Mouse (Mus musculus): ENCODE results near the gene A930017K11Rik. TPM values are rescaled to one million over a fixed set of nuclear protein-coding genes. Genes with fewer than 3 reads are reported as not detected.

A930017K11Rik gene
- polyA plus RNA-seq, 1 experiment from 2014 or later: 0.16 TPM

DNA sequence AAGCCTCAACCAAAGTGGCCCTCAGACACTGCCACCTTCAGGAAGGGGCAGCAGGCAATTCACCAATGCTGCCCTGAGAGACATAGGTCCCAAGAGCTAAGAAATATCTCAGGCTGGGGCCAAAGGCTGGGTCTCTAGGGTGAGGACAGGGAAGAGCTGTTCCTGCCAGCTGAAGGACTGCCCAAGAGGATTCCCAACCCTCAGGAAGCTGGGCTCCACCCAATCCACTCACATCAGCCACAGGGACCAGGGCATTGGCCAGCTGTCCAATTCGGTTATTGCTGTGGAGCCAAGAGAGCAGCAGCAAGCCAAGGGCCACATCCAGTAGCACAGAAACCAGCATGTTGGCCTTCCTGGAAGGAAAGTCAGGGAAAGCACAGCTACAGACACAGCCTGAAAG is 17.8 kb downstream of the A930017K11Rik start:
- Histone ChIP-seq H3K9ac (no peak overlapping the region), H3K27ac (ENCODE audit: low read depth) (no peak overlapping the region), H3K4me1 (ENCODE audit: insufficient read depth) (no peaks in the 10 kb centered on the region), H3K27me3 (ENCODE audit: insufficient read depth, low read length) (no peaks in the 10 kb centered on the region), H3K36me3 (ENCODE audit: insufficient read depth) (peaks cover 83% of the 10 kb centered on the region), H3K9me3 (ENCODE audit: low read depth, low read length) (no peaks in the 10 kb centered on the region), H3K4me3 (ENCODE audit: low read depth, low read length) (no peak overlapping the region), H3K4me2 (no peak overlapping the region)
- TF ChIP-seq CTCF (IDR thresholded peaks at IDR 0.05; ENCODE audit: low read depth): no peak
- ATAC-seq (ENCODE audit: insufficient read depth) (no peak), DNase-seq (no peak)
- WGBS: 90% methylated on average over 1 of the region's 1 CpGs

DNA sequence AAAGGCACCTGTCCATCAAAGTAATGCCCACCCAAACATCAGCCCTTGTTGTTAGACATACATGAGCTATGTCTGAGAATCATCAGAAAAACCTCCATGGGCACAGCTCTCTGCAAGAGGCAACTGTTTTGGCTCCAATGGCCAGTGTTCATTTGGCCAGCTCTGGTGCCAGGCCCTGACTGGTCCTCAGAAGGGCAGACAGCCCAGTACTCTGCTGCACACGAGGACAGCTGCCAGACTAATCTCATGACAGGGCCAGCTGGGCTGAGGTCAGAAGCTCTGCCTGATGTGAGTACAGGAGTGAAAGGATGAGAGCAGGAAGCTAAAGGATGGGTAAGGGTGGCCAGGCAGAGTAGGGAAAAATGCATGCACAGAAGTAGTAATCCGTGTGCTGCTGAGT is 27.0 kb downstream of the A930017K11Rik start:
- DNase-seq: no peak
- Histone ChIP-seq H3K36me3 (ENCODE audit: insufficient read depth) (peaks cover 40% of the 10 kb centered on the region), H3K9me3 (ENCODE audit: low read depth, low read length) (no peaks in the 10 kb centered on the region), H3K4me1 (ENCODE audit: insufficient read depth) (no peaks in the 10 kb centered on the region), H3K27me3 (ENCODE audit: insufficient read depth, low read length) (no peaks in the 10 kb centered on the region), H3K9ac (no peak overlapping the region), H3K4me2 (no peak overlapping the region), H3K27ac (ENCODE audit: low read depth) (no peak overlapping the region), H3K4me3 (ENCODE audit: low read depth, low read length) (no peak overlapping the region)
- WGBS: 78% methylated on average over 2 of the region's 2 CpGs
- ATAC-seq (ENCODE audit: insufficient read depth): no peak
- TF ChIP-seq CTCF (IDR thresholded peaks at IDR 0.05; ENCODE audit: low read depth): no peak

- ATAC-seq (ENCODE audit: insufficient read depth) (no peak), DNase-seq (peak; percentile 21)
- Histone ChIP-seq H3K27ac (ENCODE audit: low read depth) (no peak overlapping the region), H3K27me3 (ENCODE audit: insufficient read depth, low read length) (no peaks in the 10 kb centered on the region), H3K4me2 (no peak overlapping the region), H3K36me3 (ENCODE audit: insufficient read depth) (peaks cover 14% of the 10 kb centered on the region), H3K4me3 (ENCODE audit: low read depth, low read length) (no peak overlapping the region), H3K9me3 (ENCODE audit: low read depth, low read length) (no peaks in the 10 kb centered on the region), H3K9ac (no peak overlapping the region), H3K4me1 (ENCODE audit: insufficient read depth) (peaks cover 10% of the 10 kb centered on the region; the same call in 1 of the 2 replicates)
- TF ChIP-seq CTCF (IDR thresholded peaks at IDR 0.05; ENCODE audit: low read depth): no peak
- 62% methylated on average over 5 of the region's 5 CpGs for WGBS
Measured at GRCm38 (mm10) chr17:25922120-25922519, 30.2 kb downstream of the A930017K11Rik start.

DNA sequence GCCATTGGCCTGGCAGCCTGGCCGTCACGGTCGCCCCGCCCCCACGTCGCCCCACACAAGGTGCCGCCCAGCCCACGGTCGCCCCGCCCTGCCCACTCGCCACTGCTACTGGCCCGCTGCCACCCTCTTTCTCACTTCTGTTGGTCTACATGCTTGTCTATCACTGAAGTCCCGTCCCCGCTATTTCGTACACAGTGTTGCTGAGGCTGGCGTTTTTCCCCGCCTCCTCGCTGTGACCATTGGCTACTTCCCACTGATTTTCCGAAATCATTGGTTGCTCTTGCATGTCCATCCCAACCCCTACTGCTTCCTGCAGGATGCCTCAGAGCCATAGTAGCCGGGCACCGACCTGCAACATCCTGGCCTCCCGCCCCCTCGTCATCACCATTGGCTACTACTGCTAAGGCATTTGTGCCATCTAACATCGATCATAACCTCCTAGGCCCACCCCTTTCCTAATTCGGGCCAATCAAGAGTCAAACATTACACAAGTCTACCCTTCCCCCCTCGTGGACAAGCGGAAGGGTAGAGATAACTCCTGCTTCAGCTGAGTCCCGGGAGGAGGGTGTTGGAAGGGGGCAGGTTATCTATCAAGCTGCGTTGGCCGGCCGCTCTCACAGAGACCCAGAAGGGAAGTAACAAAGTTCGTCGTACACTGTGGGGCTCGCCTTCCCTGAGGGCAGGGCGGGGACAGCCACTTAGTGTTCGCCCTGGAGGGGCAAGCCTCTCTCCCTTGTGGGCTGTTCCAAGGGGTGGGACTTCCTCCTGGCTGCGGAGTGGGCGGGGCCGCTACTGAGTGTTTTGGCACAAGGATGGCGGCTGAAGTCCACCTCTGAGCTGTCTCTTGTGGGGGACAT is 32.4 kb downstream of the A930017K11Rik start:
- peak overlapping the region; percentile 97 for H3K4me3 ChIP-seq (ENCODE audit: low read depth, low read length)
- peak overlapping the region; percentile 75 for H3K27ac ChIP-seq (ENCODE audit: low read depth)
- H3K9me3 ChIP-seq (ENCODE audit: low read depth, low read length): no peaks in the 10 kb centered on the region
- peak overlapping the region; percentile 77 for H3K9ac ChIP-seq
- peak; percentile 99 for ATAC-seq (ENCODE audit: insufficient read depth)
- no peaks in the 10 kb centered on the region for H3K27me3 ChIP-seq (ENCODE audit: insufficient read depth, low read length)
- 0 out of 2 replicates have a peak, but pooled peaks cover 4% of the 10 kb centered on the region for H3K36me3 ChIP-seq (ENCODE audit: insufficient read depth)
- under 1% methylated on average over 35 of the region's 40 CpGs for WGBS
- peak overlapping the region; percentile 59 for H3K4me2 ChIP-seq
- H3K4me1 ChIP-seq (ENCODE audit: insufficient read depth): peaks cover 10% of the 10 kb centered on the region; the same call in 1 of the 2 replicates
- DNase-seq: peak; percentile 100
- TF ChIP-seq CTCF (IDR thresholded peaks at IDR 0.05; ENCODE audit: low read depth): peak; percentile 1; the same call in 1 of the 2 replicates

GRCm38 (mm10) chr17:25919144-25919785 is 33.1 kb downstream of the A930017K11Rik start, which contains the start of gene Rab40c:
Rab40c (minus strand) TSS chr17:25919727.
- TF ChIP-seq CTCF (IDR thresholded peaks at IDR 0.05; ENCODE audit: low read depth): no peak
- Histone ChIP-seq H3K9me3 (ENCODE audit: low read depth, low read length) (no peaks in the 10 kb centered on the region), H3K27me3 (ENCODE audit: insufficient read depth, low read length) (no peaks in the 10 kb centered on the region), H3K36me3 (ENCODE audit: insufficient read depth) (0 out of 2 replicates have a peak, but pooled peaks cover 4% of the 10 kb centered on the region), H3K4me3 (ENCODE audit: low read depth, low read length) (peak within 1 kb of the TSS; percentile 97), H3K4me2 (peak within 1 kb of the TSS; percentile 92), H3K4me1 (ENCODE audit: insufficient read depth) (peaks cover 10% of the 10 kb centered on the region; the same call in 1 of the 2 replicates), H3K9ac (peak within 1 kb of the TSS; percentile 77), H3K27ac (ENCODE audit: low read depth) (peak within 1 kb of the TSS; percentile 75)
- DNase-seq: peak; percentile 49
- under 1% methylated on average over 57 of the region's 78 CpGs for WGBS
- ATAC-seq (ENCODE audit: insufficient read depth): peak; percentile 1

DNA sequence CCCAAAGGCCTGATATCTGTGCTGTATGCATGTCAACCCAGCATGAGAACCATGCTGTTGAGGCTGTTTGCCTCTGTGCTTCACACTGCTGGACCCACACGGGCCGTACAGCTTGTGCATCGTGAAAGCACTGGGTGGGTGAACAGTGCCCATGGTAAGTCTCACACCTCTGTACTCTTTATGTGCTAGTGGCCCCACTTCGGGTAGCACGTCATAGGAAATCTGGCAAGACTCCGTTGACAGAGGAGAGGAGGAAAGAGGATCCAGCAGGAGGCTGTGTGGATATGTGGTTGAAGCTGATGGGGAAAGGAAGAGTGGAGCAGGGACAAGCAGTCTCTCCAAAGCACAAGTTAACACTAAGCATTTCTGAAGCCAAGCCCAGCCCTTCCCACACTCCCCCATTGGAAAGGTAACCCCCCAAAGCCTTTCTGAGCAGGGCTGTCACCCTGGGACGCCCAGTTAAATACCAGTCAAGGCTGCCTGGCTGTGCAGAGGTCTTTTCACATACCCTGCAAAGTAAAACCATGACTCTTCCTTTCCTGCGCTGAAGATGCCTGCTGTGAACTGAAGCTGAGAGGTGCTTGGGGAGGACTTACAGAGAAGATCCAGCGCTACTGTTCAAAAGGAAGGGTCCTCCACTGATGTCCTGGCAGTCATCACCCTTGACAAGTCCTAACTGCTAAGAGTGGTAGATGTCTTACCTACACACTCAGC is 34.2 kb downstream of the A930017K11Rik start:
- H3K9me3 ChIP-seq (ENCODE audit: low read depth, low read length): no peaks in the 10 kb centered on the region
- H3K9ac ChIP-seq: peak overlapping the region; percentile 77
- TF ChIP-seq CTCF (IDR thresholded peaks at IDR 0.05; ENCODE audit: low read depth): no peak
- H3K27ac ChIP-seq (ENCODE audit: low read depth): no peak overlapping the region
- H3K4me1 ChIP-seq (ENCODE audit: insufficient read depth): peaks cover 10% of the 10 kb centered on the region; the same call in 1 of the 2 replicates
- peak overlapping the region; percentile 97 for H3K4me3 ChIP-seq (ENCODE audit: low read depth, low read length)
- H3K27me3 ChIP-seq (ENCODE audit: insufficient read depth, low read length): no peaks in the 10 kb centered on the region
- DNase-seq (no peak), ATAC-seq (ENCODE audit: insufficient read depth) (no peak)
- 79% methylated on average over 9 of the region's 9 CpGs for WGBS
- peak overlapping the region; percentile 92 for H3K4me2 ChIP-seq
- 0 out of 2 replicates have a peak, but pooled peaks cover 4% of the 10 kb centered on the region for H3K36me3 ChIP-seq (ENCODE audit: insufficient read depth)
